Mouse (Mus musculus) liver, embryonic 14.5 days (tissue): ENCODE measurements around the gene Slc5a6.

Source experiments
- CTCF ChIP-seq: IDR thresholded peaks from 2 replicates; pipeline ENCODE4 v1.5.1; 2016; ENCODE audit warnings: antibody characterized with exemption, low read depth, control low read depth
- EP300 ChIP-seq: IDR thresholded peaks from 2 replicates; pipeline ENCODE4 v1.6.1; 2016; ENCODE audit warnings: antibody characterized with exemption, low read depth

DNA sequence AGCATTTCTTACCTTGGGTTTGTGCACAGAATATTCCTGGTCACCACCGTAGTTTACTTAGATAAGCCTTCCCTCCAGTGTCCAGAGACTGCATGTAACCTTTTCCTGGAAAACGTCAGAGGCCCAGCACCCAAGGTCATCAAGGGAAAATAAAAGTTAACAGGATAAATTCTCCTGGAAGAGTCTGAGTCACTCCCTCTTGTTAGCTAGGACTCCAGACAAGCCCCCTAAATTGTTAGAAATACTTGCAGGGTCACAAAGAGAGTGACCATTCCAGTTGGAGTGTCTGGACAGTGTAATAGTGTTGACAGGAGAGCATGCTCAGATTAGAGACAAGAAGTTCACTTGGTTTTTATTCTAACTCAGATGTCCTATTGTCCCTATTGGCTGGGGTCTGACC lies 32.8 kb downstream of the Slc5a6 start:
- TF ChIP-seq CTCF: no peak
- TF ChIP-seq EP300: no peak
